10 mouse cellular contexts compared by ENCODE assay signal in genomic region chr13:49291398-49291797, GRCm38 (mm10). TPM values are rescaled to one million over a fixed set of nuclear protein-coding genes. Genes with fewer than 3 reads are reported as not detected.
DNase-seq lines count a peak whose midpoint lies in the region; TF ChIP-seq lines count a peak whose summit lies in the region.
"Had no signal": no experiment of that assay in that cellular context is flagged by ENCODE, and none has a peak within 500 bp of the region (broad histone marks: within the 10 kb centered on the region; RNA-seq: fewer than 3 reads in every experiment).

No protein-coding gene starts in this region.

- no peak for TF ChIP-seq POLR2A in lung, adult 2 months (IDR thresholded peaks at IDR 0.05; ENCODE audit: borderline replicate concordance, extremely low read depth, low read depth, low read length)

- TF ChIP-seq CTCF in lung, adult 2 months (IDR thresholded peaks at IDR 0.05; ENCODE audit: insufficient read depth, low read length): peak; percentile 34; the same call in 1 of the 2 replicates

- DNase-seq in adrenal gland, postnatal 14 days: peak; percentile 44
- no peak for DNase-seq in adrenal gland, postnatal 36 days
- no peak for DNase-seq in lung, adult 2 months
- no peak for DNase-seq in lung, postnatal 25 days (ENCODE audit: low spot score)
- peak; percentile 43 to 50 for DNase-seq in kidney, postnatal 4 days
- peak; percentile 23 to 57 for DNase-seq in thymus, postnatal 10 days (ENCODE audit: low spot score in 2 of 2)
- DNase-seq in adrenal gland, adult (ENCODE audit: inconsistent age in 2 of 2, low spot score in 1 of 2): no peak
- no peak for DNase-seq in urinary bladder, adult 18-20 months (ENCODE audit: low spot score in 2 of 2)

- no peaks in the 10 kb centered on the region for H3K4me1 ChIP-seq in lung, adult 2 months (ENCODE audit: control insufficient read depth, insufficient read depth, low read length)
- H3K4me1 ChIP-seq: embryonic facial prominence, embryonic 12.5 days; hindbrain, embryonic 15.5 days had no signal

- WGBS in lung, adult 2 months: 56% methylated on average over 1 of the region's 1 CpGs

- H3K4me3 ChIP-seq in lung, adult 2 months (replicated peaks; ENCODE audit: extremely low read depth, low read depth, low read length): no peak overlapping the region
- H3K4me3 ChIP-seq: embryonic facial prominence, embryonic 12.5 days; hindbrain, embryonic 15.5 days had no signal

RNA-seq across cellular contexts. Expression of gene Fgd3, which starts 28.7 kb away (rescaled TPM):
- 2.7 and 7.7 TPM in 2 replicates for total RNA-seq in adrenal gland, postnatal 14 days (2021)
- 1 to 10 TPM; 2.7 to 5.3 TPM for total RNA-seq in adrenal gland, postnatal 36 days (2021)
- 2.8 and 4.1 TPM in 2 replicates for polyA plus RNA-seq in lung, adult 2 months (2012; rRNA removed)

RNA-seq across cellular contexts. Expression of gene Susd3, which starts 42.9 kb away (rescaled TPM):
- 0.70 and 3.6 TPM in 2 replicates for total RNA-seq in adrenal gland, postnatal 14 days (2021)
- total RNA-seq in adrenal gland, postnatal 36 days (2021): 10 to 100 TPM in 1 of 2 experiments, 1 to 10 TPM in 1; 1.2 to 36.5 TPM
- polyA plus RNA-seq in lung, adult 2 months (2012; rRNA removed): 7.1 and 7.9 TPM in 2 replicates

RNA-seq across cellular contexts. Expression of gene Bicd2, which starts 50.0 kb away (rescaled TPM):
- 38.2 TPM in 2 replicates for total RNA-seq in adrenal gland, postnatal 14 days (2021)
- 10 to 100 TPM; 34.8 to 44.6 TPM for total RNA-seq in adrenal gland, postnatal 36 days (2021)
- polyA plus RNA-seq in lung, adult 2 months (2012; rRNA removed): 53.3 and 63.2 TPM in 2 replicates

Comparison
In these comparisons a context has a peak if more than half of its experiments do, and no peak if none do; other contexts are left out.
1. DNase-seq: peak in adrenal gland, postnatal 14 days (single experiment), kidney, postnatal 4 days (2 of 2) and thymus, postnatal 10 days (2 of 2); none in adrenal gland, postnatal 36 days (0 of 2), lung, adult 2 months (single experiment), lung, postnatal 25 days (single experiment), adrenal gland, adult (0 of 2) and urinary bladder, adult 18-20 months (0 of 2).